Mouse (Mus musculus) testis, adult 2 months (tissue): ENCODE results near the gene Agmat.

ENCODE experiments used
- CTCF ChIP-seq: fragments of 200-500 bp; IDR thresholded peaks from 2 replicates; pipeline ENCODE4 v1.5.1; 2012; ENCODE audit warnings: low read depth, mild to moderate bottlenecking, inconsistent platforms, low read length, moderate library complexity; ENCODE audit not compliant: control insufficient read depth, insufficient read depth, insufficient replicate concordance
- POLR2A ChIP-seq: fragments of 200-500 bp; IDR thresholded peaks from 2 replicates; pipeline ENCODE4 v1.6.1; 2012; ENCODE audit warnings: low read depth, mild to moderate bottlenecking, inconsistent platforms, low read length, moderate library complexity; ENCODE audit not compliant: control insufficient read depth

GRCm38 (mm10) chr4:141749557-141749956, 3.1 kb downstream of the Agmat start:
- no peak for TF ChIP-seq POLR2A
- no peak for TF ChIP-seq CTCF
